Mouse (Mus musculus) heart, adult 2 months (tissue): ENCODE measurements around the gene Cdc73.

Experiments used
- CTCF ChIP-seq: fragments of 200-600 bp; IDR thresholded peaks from 2 replicates; pipeline ENCODE4 v1.8.1; 2022; ENCODE audit warnings: antibody characterized with exemption, mild to moderate bottlenecking, moderate library complexity
- POLR2A ChIP-seq: fragments of 200-500 bp; IDR thresholded peaks from 2 replicates; pipeline ENCODE4 v1.6.1; 2011; ENCODE audit warnings: mild to moderate bottlenecking, low read depth, low read length, control low read depth; ENCODE audit not compliant: insufficient read depth

DNA sequence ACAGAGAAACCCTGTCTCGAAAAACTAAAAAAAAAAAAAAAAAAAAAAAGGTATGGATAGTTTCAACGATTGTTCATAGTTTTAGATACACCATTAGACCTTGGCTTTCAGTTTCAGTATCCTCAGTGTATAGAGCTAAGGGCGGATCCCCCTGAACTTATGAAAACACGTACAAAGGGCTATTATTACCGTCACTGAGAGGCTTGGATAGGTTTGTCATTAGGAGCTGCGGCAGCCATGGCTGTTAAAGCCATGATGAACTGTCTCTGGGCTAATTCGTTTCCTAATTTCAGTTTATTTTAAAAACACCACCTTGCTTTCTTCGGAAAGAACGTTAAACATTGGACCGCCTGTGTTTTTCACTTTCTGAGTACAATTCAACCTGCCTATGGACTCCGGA is 36.1 kb upstream of the Cdc73 start:
- TF ChIP-seq CTCF: no peak
- TF ChIP-seq POLR2A: no peak
